Comparison of ENCODE assay signal across 12 mouse cellular contexts in genomic region chrX:92661168-92661567, GRCm38 (mm10).
DNase-seq lines count a peak whose midpoint lies in the region; ATAC-seq and TF ChIP-seq lines count a peak whose summit lies in the region.
"Had no signal": no experiment of that assay in that cellular context is flagged by ENCODE, and none has a peak within 500 bp of the region (broad histone marks: within the 10 kb centered on the region; RNA-seq: fewer than 3 reads in every experiment).

No protein-coding gene starts in this region.

- H3K4me2 ChIP-seq in kidney, embryonic 15.5 days = no peak overlapping the region
- H3K4me2 ChIP-seq: embryonic facial prominence, embryonic 15.5 days had no signal

- H3K27me3 ChIP-seq in cerebellum, adult 2 months (ENCODE audit: control insufficient read depth, insufficient read depth, low read length) = no peaks in the 10 kb centered on the region
- no peaks in the 10 kb centered on the region for H3K27me3 ChIP-seq in kidney, embryonic 15.5 days
- H3K27me3 ChIP-seq: embryonic facial prominence, embryonic 15.5 days had no signal

- peak; percentile 2 to 3 for DNase-seq in cerebellum, postnatal 14 days
- no peak for DNase-seq in cerebellum, adult 2 months
- peak; percentile 5 to 8 for DNase-seq in kidney, postnatal 4 days
- DNase-seq in right cerebral cortex, adult 2 months (ENCODE audit: low spot score in 2 of 2) = peak; percentile 2 to 7
- no peak for DNase-seq in right cerebral cortex, postnatal 14 days
- DNase-seq in telencephalon, adult 2 months (ENCODE audit: low read depth, low spot score) = peak; percentile 1
- DNase-seq in lung, postnatal 25 days (ENCODE audit: low spot score) = no peak
- DNase-seq: kidney, adult 11 months; left cerebral cortex, postnatal 4 days; lung, adult 2 months had no signal

- H3K27ac ChIP-seq in cerebellum, adult 2 months (ENCODE audit: insufficient read depth, low read length) = no peak overlapping the region
- no peak overlapping the region for H3K27ac ChIP-seq in kidney, embryonic 15.5 days
- H3K27ac ChIP-seq: embryonic facial prominence, embryonic 15.5 days had no signal

- TF ChIP-seq POLR2A in cerebellum, adult 2 months (IDR thresholded peaks at IDR 0.05; ENCODE audit: borderline replicate concordance, insufficient read depth, low read length) = no peak

- H3K4me1 ChIP-seq in cerebellum, adult 2 months (ENCODE audit: control insufficient read depth, insufficient read depth, low read length) = no peaks in the 10 kb centered on the region
- no peaks in the 10 kb centered on the region for H3K4me1 ChIP-seq in kidney, embryonic 15.5 days
- H3K4me1 ChIP-seq: embryonic facial prominence, embryonic 15.5 days had no signal

- ATAC-seq in kidney, embryonic 15.5 days (replicated peaks; ENCODE audit: low FRiP score) = no peak

- H3K36me3 ChIP-seq in kidney, embryonic 15.5 days = no peaks in the 10 kb centered on the region
- H3K36me3 ChIP-seq: embryonic facial prominence, embryonic 15.5 days had no signal

- TF ChIP-seq CTCF in cerebellum, adult 2 months (IDR thresholded peaks at IDR 0.05; ENCODE audit: borderline replicate concordance, insufficient read depth, low read depth, low read length) = no peak

- WGBS in cerebellum, adult 2 months = 17% methylated on average over 2 of the region's 2 CpGs
- WGBS in kidney, embryonic 15.5 days = 65% methylated on average over 2 of the region's 2 CpGs

- no peak overlapping the region for H3K4me3 ChIP-seq in cerebellum, adult 2 months (replicated peaks; ENCODE audit: insufficient read depth, low read depth, low read length)
- H3K4me3 ChIP-seq in kidney, embryonic 15.5 days (replicated peaks) = no peak overlapping the region
- H3K4me3 ChIP-seq: embryonic facial prominence, embryonic 15.5 days had no signal

- no peak overlapping the region for H3K9ac ChIP-seq in kidney, embryonic 15.5 days
- H3K9ac ChIP-seq: embryonic facial prominence, embryonic 15.5 days had no signal

- H3K9me3 ChIP-seq in kidney, embryonic 15.5 days (replicated peaks) = no peaks in the 10 kb centered on the region
- H3K9me3 ChIP-seq: embryonic facial prominence, embryonic 15.5 days had no signal

Comparison
In these comparisons a context has a peak if more than half of its experiments do, and no peak if none do; other contexts are left out.
1. DNase-seq: peak in cerebellum, postnatal 14 days (2 of 2), kidney, postnatal 4 days (2 of 2), right cerebral cortex, adult 2 months (2 of 2) and telencephalon, adult 2 months (single experiment); none in cerebellum, adult 2 months (0 of 2), right cerebral cortex, postnatal 14 days (single experiment) and lung, postnatal 25 days (single experiment).